Mouse (Mus musculus): ENCODE results near the gene Aar2. TPM values are rescaled to one million over a fixed set of nuclear protein-coding genes. Genes with fewer than 3 reads are reported as not detected.

The Aar2 gene
- total and polyA plus RNA-seq, 3 experiments: 18.4 to 26.1 (median 23.8) TPM

- dilution Hi-C loops (cut with MboI; ENCODE audit: extremely low pct_ligation_motif_present, extremely low pct_unique_long_range_greater_than_20kb, low sequenced_read_pairs): no loop called here
- no peaks in the 10 kb centered on the region for H3K4me1 ChIP-seq (ENCODE audit: control insufficient read depth in 1 of 2, insufficient read depth in 2 of 2)
- no peak for DNase-seq (ENCODE audit: extremely low read depth)
- no peak overlapping the region for H3K9ac ChIP-seq (ENCODE audit: insufficient read depth, low read depth)
- peaks cover 88% of the 10 kb centered on the region for H3K27me3 ChIP-seq (replicated peaks)
- TF ChIP-seq JUN (IDR thresholded peaks at IDR 0.05; ENCODE audit: insufficient read depth, low read depth, low read length) (no peak), ZNF384 (IDR thresholded peaks at IDR 0.05; ENCODE audit: low read depth, low read length) (no peak), ZMIZ1 (IDR thresholded peaks at IDR 0.05; ENCODE audit: low read depth, low read length) (no peak), RCOR1 (conservative IDR thresholded peaks at IDR 0.05; ENCODE audit: low read depth, low read length) (no peak), KAT2A (IDR thresholded peaks at IDR 0.05; ENCODE audit: insufficient replicate concordance, low read length) (no peak), MXI1 (IDR thresholded peaks at IDR 0.05; ENCODE audit: low read depth, low read length) (no peak), UBTF (IDR thresholded peaks at IDR 0.05; ENCODE audit: low read depth, low read length) (no peak), POLR2AphosphoS2 (IDR thresholded peaks at IDR 0.05; ENCODE audit: low read depth, low read length) (no peak), SMC3 (IDR thresholded peaks at IDR 0.05; ENCODE audit: low read depth, low read length) (no peak), CTCF (conservative IDR thresholded peaks at IDR 0.05 in 1 of 2, IDR thresholded peaks at IDR 0.05 in 1 of 2; ENCODE audit: low read depth in 2 of 2, low read length in 2 of 2) (no peak), USF1 (IDR thresholded peaks at IDR 0.05; ENCODE audit: low read depth, low read length) (no peak), MAZ (IDR thresholded peaks at IDR 0.05; ENCODE audit: low read depth, low read length) (no peak), RAD21 (IDR thresholded peaks at IDR 0.05; ENCODE audit: low read depth, low read length) (no peak), HCFC1 (IDR thresholded peaks at IDR 0.05; ENCODE audit: low read depth, low read length) (no peak), POLR2A (IDR thresholded peaks at IDR 0.05; ENCODE audit: low read depth, low read length) (no peak), SIN3A (IDR thresholded peaks at IDR 0.05; ENCODE audit: low read length) (no peak)
- no peaks in the 10 kb centered on the region for H3K79me2 ChIP-seq (replicated peaks; ENCODE audit: control insufficient read depth, extremely low read depth, insufficient read depth, poor library complexity, severe bottlenecking)
- no peak overlapping the region for H3K4me2 ChIP-seq (ENCODE audit: insufficient read depth, low read depth, poor library complexity, severe bottlenecking)
- no peak overlapping the region for H3K4me3 ChIP-seq (replicated peaks in 1 of 3; ENCODE audit: low read depth in 2 of 3, low read length in 2 of 3, poor library complexity in 1 of 3)
- no peaks in the 10 kb centered on the region for H3K36me3 ChIP-seq (replicated peaks in 1 of 2; ENCODE audit: control insufficient read depth in 1 of 2, insufficient read depth in 1 of 2, low read length in 1 of 2)
- in situ Hi-C loops (cut with MboI; ENCODE audit: low pct_ligation_motif_present, low pct_unique_long_range_greater_than_20kb, low sequenced_read_pairs): no loop called here
- no peak overlapping the region for H3K27ac ChIP-seq (ENCODE audit: insufficient read depth, low read depth)
- no peaks in the 10 kb centered on the region for H3K9me3 ChIP-seq (replicated peaks; ENCODE audit: low read length)
Measured at GRCm38 (mm10) chr2:156501025-156501424, 46.4 kb upstream of the Aar2 start.

GRCm38 (mm10) chr2:156505533-156505932, 41.9 kb upstream of the Aar2 start:
- Histone ChIP-seq H3K4me2 (ENCODE audit: insufficient read depth, low read depth, poor library complexity, severe bottlenecking) (no peak overlapping the region), H3K27ac (ENCODE audit: insufficient read depth, low read depth) (no peak overlapping the region), H3K9me3 (replicated peaks; ENCODE audit: low read length) (no peaks in the 10 kb centered on the region), H3K4me3 (replicated peaks in 1 of 3; ENCODE audit: low read depth in 2 of 3, low read length in 2 of 3, poor library complexity in 1 of 3) (no peak overlapping the region), H3K4me1 (ENCODE audit: control insufficient read depth in 1 of 2, insufficient read depth in 2 of 2) (no peaks in the 10 kb centered on the region; a peak in 1 of 4 replicates), H3K79me2 (replicated peaks; ENCODE audit: control insufficient read depth, extremely low read depth, insufficient read depth, poor library complexity, severe bottlenecking) (no peaks in the 10 kb centered on the region), H3K36me3 (replicated peaks in 1 of 2; ENCODE audit: control insufficient read depth in 1 of 2, insufficient read depth in 1 of 2, low read length in 1 of 2) (no peaks in the 10 kb centered on the region), H3K9ac (ENCODE audit: insufficient read depth, low read depth) (no peak overlapping the region), H3K27me3 (replicated peaks) (peaks cover 92% of the 10 kb centered on the region)
- no peak for DNase-seq (ENCODE audit: extremely low read depth)
- in situ Hi-C loops (cut with MboI; ENCODE audit: low pct_ligation_motif_present, low pct_unique_long_range_greater_than_20kb, low sequenced_read_pairs): no loop called here
- no peak for TF ChIP-seq TCF12 (IDR thresholded peaks at IDR 0.05; ENCODE audit: low read depth, low read length)
- TF ChIP-seq E2F4 (IDR thresholded peaks at IDR 0.05; ENCODE audit: insufficient replicate concordance, low read depth, low read length): no peak
- no peak for TF ChIP-seq JUN (IDR thresholded peaks at IDR 0.05; ENCODE audit: insufficient read depth, low read depth, low read length)
- dilution Hi-C loops (cut with MboI; ENCODE audit: extremely low pct_ligation_motif_present, extremely low pct_unique_long_range_greater_than_20kb, low sequenced_read_pairs): no loop called here
